Mouse (Mus musculus) heart, postnatal 0 days (tissue): ENCODE results near the gene Ackr3. TPM values are rescaled to one million over a fixed set of nuclear protein-coding genes. Genes with fewer than 3 reads are reported as not detected.

Experiments used
- ATAC-seq: fragments of 200-750 bp; cut with Nextera tagmentation; 2 replicates; pipeline ENCODE4 v1.8.0; 2017; ENCODE audit warnings: low read depth, moderate number of reproducible peaks, moderate library complexity; ENCODE audit not compliant: insufficient read depth
- DNase-seq: peaks from one replicate; pipeline ENCODE4 v3.0.0-alpha.2; 2016; ENCODE audit warnings: low spot score
- H3K27ac ChIP-seq: fragments of 300-500 bp; sonication (generic); 2 replicates; pipeline ENCODE4 v1.5.1; 2014; ENCODE audit warnings: low read depth, mild to moderate bottlenecking
- H3K27me3 ChIP-seq: fragments of 300-500 bp; sonication (generic); 2 replicates; pipeline ENCODE4 v1.6.1; 2014; ENCODE audit warnings: low read length, mixed read lengths; ENCODE audit not compliant: control insufficient read depth, insufficient read depth
- H3K36me3 ChIP-seq: fragments of 300-500 bp; sonication (generic); replicated peaks from 2 replicates; pipeline ENCODE4 v1.6.1; 2014; ENCODE audit warnings: low read length, mixed read lengths; ENCODE audit not compliant: control insufficient read depth, insufficient read depth
- H3K4me1 ChIP-seq: fragments of 300-500 bp; sonication (generic); 2 replicates; pipeline ENCODE4 v1.6.1; 2014; ENCODE audit warnings: antibody characterized with exemption; ENCODE audit not compliant: control insufficient read depth, insufficient read depth
- H3K4me2 ChIP-seq: fragments of 300-500 bp; sonication (generic); 2 replicates; pipeline ENCODE4 v1.6.1; 2014; ENCODE audit warnings: low read depth, mild to moderate bottlenecking, low read length, moderate library complexity
- H3K4me3 ChIP-seq: fragments of 300-500 bp; sonication (generic); 2 replicates; pipeline ENCODE4 v1.5.1; 2014; ENCODE audit warnings: low read depth, low read length
- H3K9ac ChIP-seq: fragments of 300-500 bp; sonication (generic); replicated peaks from 2 replicates; pipeline ENCODE4 v1.6.1; 2014; ENCODE audit warnings: low read depth, low read length, mixed read lengths
- H3K9me3 ChIP-seq: fragments of 300-500 bp; sonication (generic); replicated peaks from 2 replicates; pipeline ENCODE4 v1.6.1; 2016; ENCODE audit warnings: low read length; ENCODE audit not compliant: control insufficient read depth
- CTCF ChIP-seq: IDR thresholded peaks from 2 replicates; pipeline ENCODE4 v1.5.1; 2016; ENCODE audit warnings: antibody characterized with exemption, control low read depth, low read depth
- EP300 ChIP-seq: IDR thresholded peaks from 2 replicates; pipeline ENCODE4 v1.6.1; 2016; ENCODE audit warnings: antibody characterized with exemption, low read depth
- WGBS: fragments of 180-500 bp; shearing (Covaris S2); extraction: QIAGEN DNeasy Blood & Tissue Kit; methylation state at CpG from one replicate; pipeline ENCODE4 v1.1.7; 2014; 5-methylcytosine and 5-hydroxymethylcytosine counted together
- polyA plus RNA-seq: library from polyadenylated mRNA; unstranded; fragments of >200 nt; fragmentation: Nextera tagmentation; extraction: Ambion mirVana; gene quantifications from 2 replicates; pipeline ENCODE4 v1.2.1, GENCODE M21; 2015
- total RNA-seq: library from RNA; depleted of rRNA; stranded (reverse); fragments of >200 nt; gene quantifications from 2 replicates; pipeline ENCODE4 v1.2.3, GENCODE M21; 2014; ENCODE audit warnings: low replicate concordance

The Ackr3 gene
- total and polyA plus RNA-seq, 2 experiments from 2014 or later, result 13.5 to 22.5 TPM

GRCm38 (mm10) chr1:90236640-90237039 lies 32.9 kb downstream of the Ackr3 start:
- H3K27ac ChIP-seq, result no peak overlapping the region
- no peaks in the 10 kb centered on the region for H3K36me3 ChIP-seq
- no peak overlapping the region for H3K4me2 ChIP-seq
- ATAC-seq (no peak), DNase-seq (no peak)
- peaks cover 8% of the 10 kb centered on the region for H3K4me1 ChIP-seq
- H3K27me3 ChIP-seq, result no peaks in the 10 kb centered on the region
- H3K4me3 ChIP-seq, result no peak overlapping the region
- H3K9me3 ChIP-seq, result no peaks in the 10 kb centered on the region
- TF ChIP-seq EP300 (no peak), CTCF (no peak)
- WGBS, result 59% methylated on average over 2 of the region's 2 CpGs
- no peak overlapping the region for H3K9ac ChIP-seq

- peaks cover 12% of the 10 kb centered on the region for H3K4me1 ChIP-seq
- H3K27ac ChIP-seq, result no peak overlapping the region
- WGBS, result 54% methylated on average over 9 of the region's 9 CpGs
- ATAC-seq (peak; percentile 70), DNase-seq (no peak)
- H3K9me3 ChIP-seq, result no peaks in the 10 kb centered on the region
- H3K36me3 ChIP-seq, result no peaks in the 10 kb centered on the region
- TF ChIP-seq EP300 (no peak), CTCF (no peak)
- H3K4me2 ChIP-seq, result no peak overlapping the region
- H3K9ac ChIP-seq, result no peak overlapping the region
- H3K27me3 ChIP-seq, result no peaks in the 10 kb centered on the region
- H3K4me3 ChIP-seq, result no peak overlapping the region
Observed at GRCm38 (mm10) chr1:90238095-90238888, 34.5 kb downstream of the Ackr3 start.

GRCm38 (mm10) chr1:90239336-90240225 lies 35.8 kb downstream of the Ackr3 start:
- no peak for TF ChIP-seq CTCF
- no peak for TF ChIP-seq EP300
- no peak for DNase-seq
- Histone ChIP-seq H3K4me3 (no peak overlapping the region), H3K4me2 (no peak overlapping the region), H3K4me1 (peaks cover 12% of the 10 kb centered on the region), H3K27ac (no peak overlapping the region), H3K9me3 (no peaks in the 10 kb centered on the region), H3K27me3 (no peaks in the 10 kb centered on the region), H3K9ac (no peak overlapping the region), H3K36me3 (no peaks in the 10 kb centered on the region)
- ATAC-seq, result no peak
- WGBS, result 83% methylated on average over 16 of the region's 16 CpGs

- H3K9ac ChIP-seq, result no peak overlapping the region
- H3K4me1 ChIP-seq, result peaks cover 12% of the 10 kb centered on the region
- TF ChIP-seq EP300 (no peak), CTCF (no peak)
- H3K4me2 ChIP-seq, result no peak overlapping the region
- WGBS, result 47% methylated on average over 4 of the region's 4 CpGs
- no peaks in the 10 kb centered on the region for H3K36me3 ChIP-seq
- ATAC-seq (no peak), DNase-seq (no peak)
- H3K9me3 ChIP-seq, result no peaks in the 10 kb centered on the region
- H3K27me3 ChIP-seq, result no peaks in the 10 kb centered on the region
- H3K27ac ChIP-seq, result no peak overlapping the region
- no peak overlapping the region for H3K4me3 ChIP-seq
Observed at GRCm38 (mm10) chr1:90240287-90240686, 36.5 kb downstream of the Ackr3 start.

- WGBS, result 59% methylated on average over 8 of the region's 8 CpGs
- Histone ChIP-seq H3K27me3 (no peaks in the 10 kb centered on the region), H3K36me3 (no peaks in the 10 kb centered on the region), H3K4me1 (peaks cover 12% of the 10 kb centered on the region), H3K4me2 (no peak overlapping the region), H3K4me3 (no peak overlapping the region), H3K9me3 (no peaks in the 10 kb centered on the region), H3K9ac (no peak overlapping the region), H3K27ac (no peak overlapping the region)
- ATAC-seq (no peak), DNase-seq (no peak)
- TF ChIP-seq CTCF, result no peak
- no peak for TF ChIP-seq EP300
Observed at GRCm38 (mm10) chr1:90242444-90242989, 38.7 kb downstream of the Ackr3 start.
